Mouse (Mus musculus) embryonic facial prominence, embryonic 13.5 days (tissue): ENCODE data around the gene Pfkfb3. TPM values are rescaled to one million over a fixed set of nuclear protein-coding genes. Genes with fewer than 3 reads are reported as not detected.
A peak's percentile ranks its signal among the peaks of the same experiment; 100 is the strongest.

Experiments
- ATAC-seq: fragments of 200-750 bp; cut with Nextera tagmentation; 2 replicates; pipeline ENCODE4 v1.8.0; 2017; ENCODE audit warnings: low read depth; ENCODE audit not compliant: insufficient number of reproducible peaks, insufficient read depth, low FRiP score, low TSS enrichment
- H3K27ac ChIP-seq: fragments of 300-500 bp; sonication (generic); 2 replicates; pipeline ENCODE4 v1.5.1; 2015; ENCODE audit warnings: moderate library complexity, mild to moderate bottlenecking, inconsistent platforms
- H3K27me3 ChIP-seq: fragments of 300-500 bp; sonication (generic); 2 replicates; pipeline ENCODE4 v1.6.1; 2015; ENCODE audit warnings: mild to moderate bottlenecking, inconsistent platforms
- H3K36me3 ChIP-seq: fragments of 300-500 bp; sonication (generic); 2 replicates; pipeline ENCODE4 v1.6.1; 2015; ENCODE audit warnings: mild to moderate bottlenecking, inconsistent platforms
- H3K4me1 ChIP-seq: fragments of 300-500 bp; sonication (generic); 2 replicates; pipeline ENCODE4 v1.6.1; 2015; ENCODE audit warnings: inconsistent platforms
- H3K4me2 ChIP-seq: fragments of 300-500 bp; sonication (generic); 2 replicates; pipeline ENCODE4 v1.6.1; 2015; ENCODE audit warnings: moderate library complexity, mild to moderate bottlenecking, inconsistent platforms
- H3K4me3 ChIP-seq: fragments of 300-500 bp; sonication (generic); 2 replicates; pipeline ENCODE4 v1.5.1; 2015; ENCODE audit warnings: mild to moderate bottlenecking, inconsistent platforms
- H3K9ac ChIP-seq: fragments of 300-500 bp; sonication (generic); 2 replicates; pipeline ENCODE4 v1.6.1; 2015; ENCODE audit warnings: mild to moderate bottlenecking, inconsistent platforms
- H3K9me3 ChIP-seq: fragments of 300-500 bp; sonication (generic); 2 replicates; pipeline ENCODE4 v1.6.1; 2016; ENCODE audit warnings: inconsistent platforms
- WGBS: fragments of 180-500 bp; shearing (Covaris S2); methylation state at CpG from one replicate; pipeline ENCODE4 v1.1.7; 2015; ENCODE audit warnings: mixed read lengths; 5-methylcytosine and 5-hydroxymethylcytosine counted together
- polyA plus RNA-seq: library from polyadenylated mRNA; unstranded; fragments of >200 nt; fragmentation: Nextera tagmentation; extraction: Ambion mirVana; gene quantifications from 2 replicates; pipeline ENCODE4 v1.2.1, GENCODE M21; 2015

Pfkfb3 gene
- polyA plus RNA-seq, 1 experiment from 2014 or later, result 13.4 TPM

DNA sequence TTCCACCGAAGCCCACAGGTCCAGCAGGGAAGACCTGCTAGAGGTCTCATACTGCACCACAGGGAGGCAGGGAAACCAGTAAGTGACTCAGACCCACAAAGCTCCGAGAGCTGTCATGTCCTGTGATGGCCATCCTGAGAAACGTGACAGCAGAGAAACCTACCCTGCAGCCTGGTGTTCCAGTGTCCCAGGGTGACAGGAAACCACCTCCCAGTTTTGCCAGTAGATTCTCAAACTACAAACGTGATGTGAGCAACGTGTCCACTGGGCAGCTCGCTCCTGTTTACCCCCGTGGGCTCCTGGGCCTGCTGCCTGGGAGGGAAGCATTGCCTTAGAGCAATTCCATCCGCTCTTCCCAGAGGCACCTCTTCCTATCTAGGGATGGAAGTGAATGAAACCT is 53.2 kb downstream of the Pfkfb3 start:
- no peak for ATAC-seq
- Histone ChIP-seq H3K27me3 (peaks cover 15% of the 10 kb centered on the region), H3K4me2 (peak overlapping the region; percentile 88), H3K36me3 (peaks cover 14% of the 10 kb centered on the region; the same call in 1 of the 2 replicates), H3K27ac (peak overlapping the region; percentile 92), H3K4me1 (peaks cover 38% of the 10 kb centered on the region), H3K9ac (peak overlapping the region; percentile 78), H3K9me3 (no peaks in the 10 kb centered on the region), H3K4me3 (peak overlapping the region; percentile 65)
- 6% methylated on average over 8 of the region's 8 CpGs for WGBS

DNA sequence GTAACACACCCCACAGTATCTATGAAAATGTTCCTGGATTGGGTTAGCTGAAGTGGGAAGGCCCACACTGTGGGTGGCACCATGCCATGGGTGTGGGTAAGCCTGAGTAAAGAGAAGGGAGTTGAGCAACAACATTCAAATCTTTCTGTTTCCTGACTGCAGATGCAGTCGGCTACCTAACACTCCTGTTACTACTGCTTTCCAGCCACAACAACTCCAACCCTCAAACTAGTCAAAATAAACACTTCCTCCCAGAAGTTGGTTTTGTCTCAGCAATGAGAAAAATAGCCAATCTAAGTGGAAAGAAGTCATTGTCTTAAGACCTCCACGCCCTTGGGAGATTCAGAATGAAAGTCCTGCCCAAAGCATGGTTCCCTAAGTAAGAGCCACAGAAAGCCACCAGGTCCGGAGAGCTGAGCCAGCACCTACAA is 57.3 kb downstream of the Pfkfb3 start:
- Histone ChIP-seq H3K9ac (no peak overlapping the region), H3K4me1 (peaks cover 21% of the 10 kb centered on the region), H3K27ac (no peak overlapping the region), H3K9me3 (no peaks in the 10 kb centered on the region), H3K27me3 (no peaks in the 10 kb centered on the region), H3K4me2 (no peak overlapping the region), H3K36me3 (peaks cover 42% of the 10 kb centered on the region), H3K4me3 (no peak overlapping the region)
- no peak for ATAC-seq
- WGBS, result 88% methylated on average over 3 of the region's 3 CpGs

- ATAC-seq, result no peak
- Histone ChIP-seq H3K9ac (no peak overlapping the region), H3K4me2 (no peak overlapping the region), H3K4me3 (no peak overlapping the region), H3K9me3 (no peaks in the 10 kb centered on the region), H3K36me3 (peaks cover 59% of the 10 kb centered on the region), H3K4me1 (peaks cover 12% of the 10 kb centered on the region), H3K27ac (no peak overlapping the region), H3K27me3 (no peaks in the 10 kb centered on the region)
- 83% methylated on average over 7 of the region's 7 CpGs for WGBS
Measured at GRCm38 (mm10) chr2:11494841-11495255, 59.0 kb downstream of the Pfkfb3 start.

GRCm38 (mm10) chr2:11492855-11493254 is 61.0 kb downstream of the Pfkfb3 start:
- ATAC-seq, result no peak
- H3K27ac ChIP-seq, result no peak overlapping the region
- H3K27me3 ChIP-seq, result no peaks in the 10 kb centered on the region
- peaks cover 73% of the 10 kb centered on the region for H3K36me3 ChIP-seq
- no peak overlapping the region for H3K4me2 ChIP-seq
- H3K9ac ChIP-seq, result no peak overlapping the region
- no peak overlapping the region for H3K4me3 ChIP-seq
- H3K9me3 ChIP-seq, result no peaks in the 10 kb centered on the region
- WGBS, result 95% methylated on average over 5 of the region's 5 CpGs
- peaks cover 4% of the 10 kb centered on the region; the same call in 1 of the 2 replicates for H3K4me1 ChIP-seq

DNA sequence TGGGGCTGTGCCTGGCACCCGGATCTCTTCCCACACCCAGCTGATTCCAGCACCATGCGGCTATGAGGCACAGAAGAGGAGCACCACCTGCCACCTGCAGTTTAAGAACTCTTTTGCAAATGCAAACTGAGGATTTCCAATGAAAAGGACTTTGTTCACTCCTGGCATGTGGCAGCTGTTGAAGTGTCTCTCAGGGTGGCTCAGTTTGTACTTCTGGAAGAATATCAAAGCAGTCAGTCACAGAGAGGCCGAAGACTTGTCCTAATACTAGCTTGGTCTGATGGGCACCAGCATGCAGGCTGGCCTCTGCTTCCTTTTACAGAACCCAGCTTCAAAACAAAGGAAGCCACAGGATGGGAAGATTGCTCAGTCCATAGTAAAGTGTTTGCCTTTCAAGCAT is 62.4 kb downstream of the Pfkfb3 start:
- Histone ChIP-seq H3K4me3 (no peak overlapping the region), H3K4me1 (no peaks in the 10 kb centered on the region), H3K27ac (no peak overlapping the region), H3K9ac (no peak overlapping the region), H3K4me2 (no peak overlapping the region), H3K27me3 (no peaks in the 10 kb centered on the region), H3K36me3 (peaks cover 76% of the 10 kb centered on the region), H3K9me3 (no peaks in the 10 kb centered on the region)
- no peak for ATAC-seq
- 80% methylated on average over 3 of the region's 3 CpGs for WGBS

GRCm38 (mm10) chr2:11490554-11490953 is 63.3 kb downstream of the Pfkfb3 start:
- H3K4me1 ChIP-seq, result no peaks in the 10 kb centered on the region
- WGBS, result 93% methylated on average over 4 of the region's 4 CpGs
- H3K9ac ChIP-seq, result no peak overlapping the region
- no peak overlapping the region for H3K4me2 ChIP-seq
- H3K4me3 ChIP-seq, result no peak overlapping the region
- H3K27ac ChIP-seq, result no peak overlapping the region
- ATAC-seq, result no peak
- no peaks in the 10 kb centered on the region for H3K9me3 ChIP-seq
- no peaks in the 10 kb centered on the region for H3K27me3 ChIP-seq
- H3K36me3 ChIP-seq, result peaks cover 85% of the 10 kb centered on the region

GRCm38 (mm10) chr2:11483226-11483625 is 70.7 kb downstream of the Pfkfb3 start:
- H3K27ac ChIP-seq, result no peak overlapping the region
- 89% methylated on average over 4 of the region's 4 CpGs for whole genome bisulfite sequencing
- peaks cover 97% of the 10 kb centered on the region for H3K36me3 ChIP-seq
- H3K4me1 ChIP-seq, result no peaks in the 10 kb centered on the region
- no peaks in the 10 kb centered on the region for H3K9me3 ChIP-seq
- ATAC-seq, result no peak
- no peak overlapping the region for H3K4me3 ChIP-seq
- H3K4me2 ChIP-seq, result no peak overlapping the region
- no peak overlapping the region for H3K9ac ChIP-seq
- no peaks in the 10 kb centered on the region for H3K27me3 ChIP-seq

- Histone ChIP-seq H3K36me3 (peaks cover 97% of the 10 kb centered on the region), H3K4me3 (no peak overlapping the region), H3K4me2 (no peak overlapping the region), H3K27me3 (no peaks in the 10 kb centered on the region), H3K27ac (no peak overlapping the region), H3K9ac (no peak overlapping the region), H3K4me1 (no peaks in the 10 kb centered on the region), H3K9me3 (no peaks in the 10 kb centered on the region)
- no peak for ATAC-seq
- 87% methylated on average over 7 of the region's 7 CpGs for WGBS
Measured at GRCm38 (mm10) chr2:11482364-11482763, 71.5 kb downstream of the Pfkfb3 start.

DNA sequence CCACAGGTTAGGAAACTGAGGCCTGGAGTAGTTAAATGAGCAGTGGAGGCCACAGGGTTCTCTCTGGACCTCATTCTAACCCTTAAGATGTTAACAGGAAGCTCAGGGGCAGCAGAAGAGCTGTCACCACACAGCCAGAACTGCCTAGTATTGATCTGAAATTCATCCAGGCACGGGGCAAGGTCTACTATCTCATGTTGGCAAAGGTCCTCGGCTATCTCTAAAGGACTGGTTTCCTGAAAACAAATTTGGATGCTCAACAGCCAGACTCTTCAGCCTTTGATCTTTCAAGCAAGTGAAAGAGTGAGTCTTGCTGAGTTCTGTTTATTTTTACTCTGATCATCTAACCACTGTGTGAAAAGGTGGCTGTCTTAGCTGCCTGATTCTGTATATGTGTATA is 74.9 kb downstream of the Pfkfb3 start:
- no peaks in the 10 kb centered on the region for H3K27me3 ChIP-seq
- ATAC-seq, result no peak
- no peak overlapping the region for H3K9ac ChIP-seq
- H3K4me3 ChIP-seq, result no peak overlapping the region
- no peaks in the 10 kb centered on the region for H3K4me1 ChIP-seq
- no peaks in the 10 kb centered on the region for H3K9me3 ChIP-seq
- H3K36me3 ChIP-seq, result peaks cover 99% of the 10 kb centered on the region
- H3K27ac ChIP-seq, result no peak overlapping the region
- no peak overlapping the region for H3K4me2 ChIP-seq
- WGBS, result 86% methylated on average over 2 of the region's 2 CpGs

DNA sequence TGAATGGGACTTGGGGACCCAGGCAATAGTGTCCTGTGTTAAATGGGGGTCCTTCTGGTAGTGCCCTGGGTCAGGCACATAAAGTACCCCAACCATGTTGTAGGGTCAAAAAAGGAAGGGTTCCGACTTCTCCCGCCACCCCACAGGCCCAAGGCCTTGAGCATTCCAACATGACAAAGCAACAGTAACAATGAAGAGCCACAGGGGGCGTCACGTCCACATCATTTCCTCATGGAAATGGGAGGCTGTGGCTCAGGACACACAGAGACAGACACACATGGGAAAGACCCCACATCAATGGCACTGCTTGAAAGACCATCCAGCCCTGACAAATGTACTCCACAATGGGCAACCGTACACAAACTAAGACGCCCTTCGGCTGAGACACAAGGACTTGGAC is 78.6 kb downstream of the Pfkfb3 start:
- Histone ChIP-seq H3K9ac (no peak overlapping the region), H3K4me1 (no peaks in the 10 kb centered on the region), H3K27ac (no peak overlapping the region), H3K4me2 (no peak overlapping the region), H3K27me3 (no peaks in the 10 kb centered on the region), H3K4me3 (no peak overlapping the region), H3K36me3 (peaks cover 98% of the 10 kb centered on the region), H3K9me3 (no peaks in the 10 kb centered on the region)
- 93% methylated on average over 7 of the region's 7 CpGs for WGBS
- no peak for ATAC-seq

GRCm38 (mm10) chr2:11464661-11465099 is 89.2 kb downstream of the Pfkfb3 start:
- WGBS, result 78% methylated on average over 3 of the region's 3 CpGs
- Histone ChIP-seq H3K27me3 (no peaks in the 10 kb centered on the region), H3K4me3 (no peak overlapping the region), H3K9me3 (no peaks in the 10 kb centered on the region), H3K9ac (no peak overlapping the region), H3K27ac (no peak overlapping the region), H3K4me2 (no peak overlapping the region), H3K36me3 (no peaks in the 10 kb centered on the region), H3K4me1 (no peaks in the 10 kb centered on the region)
- no peak for ATAC-seq

GRCm38 (mm10) chr2:11460976-11461375 is 92.9 kb downstream of the Pfkfb3 start:
- H3K9me3 ChIP-seq, result no peaks in the 10 kb centered on the region
- no peak overlapping the region for H3K4me2 ChIP-seq
- 67% methylated on average over 3 of the region's 3 CpGs for WGBS
- no peaks in the 10 kb centered on the region for H3K36me3 ChIP-seq
- no peak overlapping the region for H3K4me3 ChIP-seq
- no peak for ATAC-seq
- no peaks in the 10 kb centered on the region for H3K4me1 ChIP-seq
- H3K27ac ChIP-seq, result no peak overlapping the region
- no peaks in the 10 kb centered on the region for H3K27me3 ChIP-seq
- H3K9ac ChIP-seq, result no peak overlapping the region

- H3K36me3 ChIP-seq, result no peaks in the 10 kb centered on the region
- 77% methylated on average over 1 of the region's 1 CpGs for WGBS
- no peaks in the 10 kb centered on the region for H3K27me3 ChIP-seq
- H3K9me3 ChIP-seq, result no peaks in the 10 kb centered on the region
- H3K9ac ChIP-seq, result no peak overlapping the region
- H3K4me1 ChIP-seq, result no peaks in the 10 kb centered on the region
- H3K27ac ChIP-seq, result no peak overlapping the region
- no peak overlapping the region for H3K4me3 ChIP-seq
- H3K4me2 ChIP-seq, result no peak overlapping the region
- ATAC-seq, result no peak
Measured at GRCm38 (mm10) chr2:11458494-11458893, 95.4 kb downstream of the Pfkfb3 start.
